Mouse (Mus musculus) A20 (cell line): ENCODE data around the gene Det1.
A peak's percentile ranks its signal among the peaks of the same experiment; 100 is the strongest.

Source experiments
- DNase-seq: peaks from one replicate; pipeline ENCODE4 v3.0.0-alpha.2; 2011; ENCODE audit warnings: low read depth, low spot score

Gene Det1

GRCm38 (mm10) chr7:78854051-78854450, 7.0 kb upstream of the Det1 start:
- no peak for DNase-seq

GRCm38 (mm10) chr7:78846066-78846716, 872 bp downstream of the Det1 start:
- DNase-seq: peak; percentile 52

GRCm38 (mm10) chr7:78841601-78842000, 5.5 kb downstream of the Det1 start:
- DNase-seq: no peak

- no peak for DNase-seq
Observed at GRCm38 (mm10) chr7:78837250-78837649, 9.8 kb downstream of the Det1 start.

GRCm38 (mm10) chr7:78835656-78836055, 11.4 kb downstream of the Det1 start:
- no peak for DNase-seq

- DNase-seq: no peak
Observed at GRCm38 (mm10) chr7:78827749-78828362, 19.2 kb downstream of the Det1 start.

- peak; percentile 85 for DNase-seq
Observed at GRCm38 (mm10) chr7:78826682-78827385, 20.2 kb downstream of the Det1 start.

GRCm38 (mm10) chr7:78818336-78818735, 28.7 kb downstream of the Det1 start:
- DNase-seq: no peak

GRCm38 (mm10) chr7:78814766-78815165, 32.3 kb downstream of the Det1 start:
- no peak for DNase-seq

GRCm38 (mm10) chr7:78813791-78814190, 33.3 kb downstream of the Det1 start:
- no peak for DNase-seq

- no peak for DNase-seq
Observed at GRCm38 (mm10) chr7:78807192-78807591, 39.9 kb downstream of the Det1 start.

GRCm38 (mm10) chr7:78803841-78804240, 43.2 kb downstream of the Det1 start:
- no peak for DNase-seq

GRCm38 (mm10) chr7:78799730-78800496, 47.1 kb downstream of the Det1 start:
- DNase-seq: no peak

- DNase-seq: no peak
Observed at GRCm38 (mm10) chr7:78797843-78798455, 49.1 kb downstream of the Det1 start.

- DNase-seq: no peak
Observed at GRCm38 (mm10) chr7:78796624-78797023, 50.4 kb downstream of the Det1 start.

- DNase-seq: no peak
Observed at GRCm38 (mm10) chr7:78794571-78795092, 52.4 kb downstream of the Det1 start.

GRCm38 (mm10) chr7:78793895-78794570, 53.0 kb downstream of the Det1 start:
- DNase-seq: no peak

GRCm38 (mm10) chr7:78791359-78792222, 55.5 kb downstream of the Det1 start:
- DNase-seq: peak; percentile 65

- DNase-seq: no peak
Observed at GRCm38 (mm10) chr7:78787793-78788380, 59.2 kb downstream of the Det1 start.
